Mouse (Mus musculus) lung, embryonic 16.5 days (tissue): ENCODE data around the gene Ppl. TPM values are rescaled to one million over a fixed set of nuclear protein-coding genes. Genes with fewer than 3 reads are reported as not detected.

Experiments used
- ATAC-seq: fragments of 200-750 bp; cut with Nextera tagmentation; 2 replicates; pipeline ENCODE4 v1.8.0; 2017; ENCODE audit warnings: low read depth, mild to moderate bottlenecking, moderate library complexity
- H3K27ac ChIP-seq: fragments of 300-500 bp; sonication (generic); 2 replicates; pipeline ENCODE4 v1.5.1; 2014; ENCODE audit warnings: mild to moderate bottlenecking, control low read depth, low read length
- H3K27me3 ChIP-seq: fragments of 300-500 bp; sonication (generic); 2 replicates; pipeline ENCODE4 v1.6.1; 2014; ENCODE audit warnings: low read depth, low read length, mixed read lengths; ENCODE audit not compliant: control insufficient read depth, insufficient read depth
- H3K36me3 ChIP-seq: fragments of 300-500 bp; sonication (generic); 2 replicates; pipeline ENCODE4 v1.6.1; 2014; ENCODE audit warnings: low read length; ENCODE audit not compliant: control insufficient read depth, insufficient read depth
- H3K4me1 ChIP-seq: fragments of 300-500 bp; sonication (generic); replicated peaks from 2 replicates; pipeline ENCODE4 v1.6.1; 2014; ENCODE audit warnings: low read length, mixed read lengths; ENCODE audit not compliant: control insufficient read depth, insufficient read depth
- H3K4me2 ChIP-seq: fragments of 300-500 bp; sonication (generic); 2 replicates; pipeline ENCODE4 v1.6.1; 2014; ENCODE audit warnings: low read depth, low read length, control low read depth
- H3K4me3 ChIP-seq: fragments of 300-500 bp; sonication (generic); 2 replicates; pipeline ENCODE4 v1.5.1; 2014; ENCODE audit warnings: mild to moderate bottlenecking, low read length, control low read depth
- H3K9ac ChIP-seq: fragments of 300-500 bp; sonication (generic); 2 replicates; pipeline ENCODE4 v1.6.1; 2014; ENCODE audit warnings: low read length, control low read depth
- H3K9me3 ChIP-seq: fragments of 300-500 bp; sonication (generic); 2 replicates; pipeline ENCODE4 v1.6.1; 2016; ENCODE audit warnings: low read length; ENCODE audit not compliant: control insufficient read depth
- WGBS: fragments of 180-500 bp; shearing (Covaris S2); extraction: QIAGEN DNeasy Blood & Tissue Kit; methylation state at CpG from one replicate; pipeline ENCODE4 v1.1.7; 2014; 5-methylcytosine and 5-hydroxymethylcytosine counted together
- polyA plus RNA-seq: library from polyadenylated mRNA; unstranded; fragments of >200 nt; fragmentation: Nextera tagmentation; extraction: Ambion mirVana; gene quantifications from 2 replicates; pipeline ENCODE4 v1.2.1, GENCODE M21; 2015

The Ppl gene
- polyA plus RNA-seq = 8.7 and 9.3 TPM in 2 replicates

- 1% methylated on average over 35 of the region's 39 CpGs for WGBS
- Histone ChIP-seq H3K27ac (peak within 1 kb of the TSS; percentile 30; the same call in 1 of the 2 replicates), H3K9ac (peak within 1 kb of the TSS; percentile 65), H3K4me3 (peak within 1 kb of the TSS; percentile 55), H3K27me3 (peaks cover 23% of the 10 kb centered on the region), H3K9me3 (no peaks in the 10 kb centered on the region), H3K36me3 (no peaks in the 10 kb centered on the region), H3K4me2 (peak within 1 kb of the TSS; percentile 56), H3K4me1 (peaks cover 34% of the 10 kb centered on the region)
- peak; percentile 63 for ATAC-seq
Observed at GRCm38 (mm10) chr16:5132401-5132801, at the start of gene Ppl. Gene Ppl (minus strand): TSS chr16:5132421.

DNA sequence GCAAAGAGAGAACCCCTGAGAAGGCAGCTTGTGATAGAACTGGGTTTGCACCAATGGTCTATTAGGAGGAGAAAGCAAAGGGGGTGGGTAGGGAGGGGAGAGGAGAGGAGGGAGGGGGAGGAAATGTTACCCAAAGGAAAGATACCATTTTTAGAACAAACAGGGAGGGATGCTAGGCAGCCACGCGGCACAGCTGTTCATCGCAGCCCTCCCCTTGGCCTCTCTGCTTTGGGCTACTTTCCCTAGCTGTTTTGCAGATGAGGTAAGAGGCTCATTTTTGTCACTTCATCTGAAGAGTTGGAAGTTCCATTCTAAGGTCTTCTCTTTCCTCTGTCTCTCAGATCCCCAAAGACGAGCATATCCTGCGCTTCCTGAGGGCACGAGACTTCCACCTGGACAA is 40.4 kb upstream of the Ppl start:
- 90% methylated on average over 6 of the region's 6 CpGs for WGBS
- no peaks in the 10 kb centered on the region for H3K4me1 ChIP-seq
- H3K9me3 ChIP-seq = no peaks in the 10 kb centered on the region
- no peak for ATAC-seq
- H3K27ac ChIP-seq = no peak overlapping the region
- H3K4me2 ChIP-seq = no peak overlapping the region
- no peaks in the 10 kb centered on the region for H3K27me3 ChIP-seq
- no peak overlapping the region for H3K4me3 ChIP-seq
- no peak overlapping the region for H3K9ac ChIP-seq
- no peaks in the 10 kb centered on the region for H3K36me3 ChIP-seq

- Histone ChIP-seq H3K4me1 (no peaks in the 10 kb centered on the region), H3K9ac (no peak overlapping the region), H3K4me2 (no peak overlapping the region), H3K4me3 (no peak overlapping the region), H3K36me3 (no peaks in the 10 kb centered on the region), H3K9me3 (no peaks in the 10 kb centered on the region), H3K27me3 (no peaks in the 10 kb centered on the region), H3K27ac (no peak overlapping the region)
- 63% methylated on average over 5 of the region's 5 CpGs for WGBS
- no peak for ATAC-seq
Observed at GRCm38 (mm10) chr16:5168829-5169228, 36.6 kb upstream of the Ppl start.

GRCm38 (mm10) chr16:5168038-5168437 is 35.8 kb upstream of the Ppl start:
- ATAC-seq = no peak
- H3K9me3 ChIP-seq = no peaks in the 10 kb centered on the region
- H3K4me2 ChIP-seq = no peak overlapping the region
- WGBS = 74% methylated on average over 2 of the region's 2 CpGs
- H3K36me3 ChIP-seq = no peaks in the 10 kb centered on the region
- no peaks in the 10 kb centered on the region for H3K27me3 ChIP-seq
- no peak overlapping the region for H3K4me3 ChIP-seq
- H3K4me1 ChIP-seq = no peaks in the 10 kb centered on the region
- H3K9ac ChIP-seq = no peak overlapping the region
- no peak overlapping the region for H3K27ac ChIP-seq

- H3K4me3 ChIP-seq = no peak overlapping the region
- no peaks in the 10 kb centered on the region for H3K4me1 ChIP-seq
- ATAC-seq = no peak
- no peak overlapping the region for H3K27ac ChIP-seq
- H3K27me3 ChIP-seq = no peaks in the 10 kb centered on the region
- no peak overlapping the region for H3K9ac ChIP-seq
- H3K4me2 ChIP-seq = no peak overlapping the region
- no peaks in the 10 kb centered on the region for H3K36me3 ChIP-seq
- 67% methylated on average over 6 of the region's 6 CpGs for WGBS
- H3K9me3 ChIP-seq = no peaks in the 10 kb centered on the region
Observed at GRCm38 (mm10) chr16:5164327-5164726, 32.1 kb upstream of the Ppl start.

DNA sequence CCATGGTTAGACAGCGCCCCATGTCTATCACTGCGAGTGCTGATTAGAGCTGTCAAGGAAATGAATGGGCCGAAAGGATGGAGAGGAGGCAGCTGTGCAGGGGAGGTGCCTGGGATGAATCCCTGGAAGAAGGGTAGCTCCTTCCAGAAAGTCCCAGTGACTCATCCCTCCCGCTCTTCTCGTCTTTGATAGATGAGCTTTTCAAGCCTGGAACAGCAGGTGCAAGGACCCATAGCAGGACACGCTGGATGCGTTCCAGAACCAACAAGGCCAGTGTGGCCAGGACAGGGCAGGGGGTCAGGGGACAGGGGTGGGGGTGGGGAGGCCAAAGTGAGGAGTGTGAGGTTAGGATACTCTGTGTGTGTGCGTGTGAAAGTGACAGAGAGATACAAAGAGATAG is 27.0 kb upstream of the Ppl start:
- Histone ChIP-seq H3K4me3 (no peak overlapping the region), H3K27me3 (no peaks in the 10 kb centered on the region), H3K9me3 (no peaks in the 10 kb centered on the region), H3K4me1 (peaks cover 1% of the 10 kb centered on the region; the same call in 1 of the 2 replicates), H3K4me2 (no peak overlapping the region), H3K27ac (no peak overlapping the region), H3K9ac (no peak overlapping the region), H3K36me3 (no peaks in the 10 kb centered on the region)
- WGBS = 45% methylated on average over 8 of the region's 8 CpGs
- ATAC-seq = no peak

DNA sequence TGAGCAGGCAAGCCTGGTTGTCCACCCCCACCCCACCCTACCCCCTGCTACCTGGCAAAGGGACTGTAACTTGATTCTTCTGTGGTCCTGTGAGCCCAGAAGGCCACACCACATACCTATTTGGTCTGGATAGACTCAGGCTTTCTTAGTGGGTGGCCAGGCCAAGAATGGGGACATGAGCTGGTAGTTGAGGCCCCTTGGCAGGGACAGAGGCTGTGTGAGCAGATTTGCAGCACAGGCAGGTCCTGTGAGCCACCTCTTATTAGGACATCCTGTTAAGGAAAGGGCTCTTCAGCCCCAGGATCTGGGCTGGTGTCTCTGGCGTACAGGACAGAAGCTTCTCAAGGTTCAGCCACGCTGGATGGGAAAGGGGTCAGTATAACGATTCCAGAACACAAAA is 24.9 kb upstream of the Ppl start:
- Histone ChIP-seq H3K36me3 (no peaks in the 10 kb centered on the region), H3K4me1 (peaks cover 4% of the 10 kb centered on the region; the same call in 1 of the 2 replicates), H3K9me3 (no peaks in the 10 kb centered on the region), H3K9ac (no peak overlapping the region), H3K4me2 (no peak overlapping the region), H3K27ac (no peak overlapping the region), H3K27me3 (no peaks in the 10 kb centered on the region), H3K4me3 (no peak overlapping the region)
- WGBS = 65% methylated on average over 3 of the region's 3 CpGs
- no peak for ATAC-seq

GRCm38 (mm10) chr16:5156495-5156894 is 24.3 kb upstream of the Ppl start:
- no peak for ATAC-seq
- no peak overlapping the region for H3K4me2 ChIP-seq

DNA sequence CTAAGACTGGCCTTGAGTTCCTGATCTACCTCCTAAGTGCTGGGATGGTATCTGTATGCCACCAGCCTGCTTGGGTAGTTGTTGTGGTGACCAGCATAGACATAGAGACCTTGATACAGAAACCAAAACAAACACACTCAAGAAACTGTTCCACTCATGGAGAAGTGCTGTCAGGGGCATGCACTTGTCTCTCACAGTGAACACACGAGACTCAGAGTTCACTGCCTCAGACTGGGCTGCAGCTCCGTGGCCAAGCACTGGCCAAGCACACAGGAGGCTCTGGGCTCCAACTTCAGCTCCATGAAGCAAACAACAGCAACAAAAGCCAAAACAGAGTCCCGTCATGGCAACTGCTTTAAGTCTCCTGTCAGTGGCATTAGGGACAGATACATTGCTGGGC is 22.8 kb upstream of the Ppl start:
- H3K27me3 ChIP-seq = no peaks in the 10 kb centered on the region
- H3K4me1 ChIP-seq = peaks cover 4% of the 10 kb centered on the region; the same call in 1 of the 2 replicates
- 35% methylated on average over 3 of the region's 3 CpGs for WGBS
- no peak overlapping the region for H3K9ac ChIP-seq
- no peak for ATAC-seq
- no peak overlapping the region for H3K4me2 ChIP-seq
- no peaks in the 10 kb centered on the region for H3K36me3 ChIP-seq
- no peak overlapping the region for H3K4me3 ChIP-seq
- H3K27ac ChIP-seq = no peak overlapping the region
- H3K9me3 ChIP-seq = no peaks in the 10 kb centered on the region

More at GRCm38 (mm10) chr16:5156495-5156894, 24.3 kb upstream of the Ppl start:
- Histone ChIP-seq H3K4me3 (no peak overlapping the region), H3K9ac (no peak overlapping the region), H3K9me3 (no peaks in the 10 kb centered on the region), H3K36me3 (no peaks in the 10 kb centered on the region), H3K27ac (no peak overlapping the region), H3K27me3 (no peaks in the 10 kb centered on the region), H3K4me1 (peaks cover 4% of the 10 kb centered on the region; the same call in 1 of the 2 replicates)
- WGBS = 48% methylated on average over 2 of the region's 2 CpGs
